Mouse (Mus musculus) CH12.LX (cell line): ENCODE data around the gene Rasa3. TPM values are rescaled to one million over a fixed set of nuclear protein-coding genes. Genes with fewer than 3 reads are reported as not detected.

Source experiments
- DNase-seq: peaks from one replicate; pipeline ENCODE4 v3.0.0-alpha.2; 2013; ENCODE audit errors: extremely low read depth
- H3K27ac ChIP-seq: 2 replicates; pipeline ENCODE4 v1.5.1; 2012; ENCODE audit warnings: low read depth, mild to moderate bottlenecking, control low read depth, moderate library complexity; ENCODE audit not compliant: insufficient read depth
- H3K27me3 ChIP-seq: replicated peaks from 2 replicates; pipeline ENCODE3; 2012; ENCODE audit warnings: inconsistent platforms
- H3K36me3 ChIP-seq, 2 experiments: replicated peaks in 1 of 2; 2 replicates each; pipeline versions ENCODE3 to v1.6.1; 2012; ENCODE audit warnings: inconsistent platforms in 1 of 2, low read length in 1 of 2, mild to moderate bottlenecking in 1 of 2, mixed read lengths in 1 of 2, moderate library complexity in 1 of 2; ENCODE audit not compliant: control insufficient read depth in 1 of 2, insufficient read depth in 1 of 2
- H3K4me1 ChIP-seq, 2 experiments: 2 replicates each; pipeline ENCODE4 v1.6.1; 2012; ENCODE audit warnings: inconsistent platforms in 1 of 2, moderate library complexity in 1 of 2; ENCODE audit not compliant: insufficient read depth in 2 of 2, control insufficient read depth in 1 of 2
- H3K4me2 ChIP-seq: 2 replicates; pipeline ENCODE4 v1.6.1; 2012; ENCODE audit warnings: low read depth, mild to moderate bottlenecking, control low read depth; ENCODE audit not compliant: poor library complexity, insufficient read depth, severe bottlenecking
- H3K4me3 ChIP-seq, 3 experiments: fragments of 150-350 bp in 1 of 3; sonication (generic) in 1 of 3; replicated peaks in 1 of 3; 2 replicates each; pipeline versions ENCODE3 to v1.5.1; 2011 to 2012; ENCODE audit warnings: low read depth in 2 of 3, low read length in 2 of 3, mild to moderate bottlenecking in 2 of 3, moderate library complexity in 2 of 3, control low read depth in 1 of 3, improper control_type of control experiment in 1 of 3, inconsistent platforms in 1 of 3, mixed read lengths in 1 of 3; ENCODE audit not compliant: poor library complexity in 1 of 3
- H3K79me2 ChIP-seq: replicated peaks from 2 replicates; pipeline ENCODE4 v1.6.1; 2012; ENCODE audit warnings: mild to moderate bottlenecking, moderate library complexity; ENCODE audit not compliant: control insufficient read depth, poor library complexity, insufficient read depth, severe bottlenecking; ENCODE audit errors: extremely low read depth
- H3K9ac ChIP-seq: 2 replicates; pipeline ENCODE4 v1.6.1; 2012; ENCODE audit warnings: low read depth, mild to moderate bottlenecking, control low read depth, moderate library complexity; ENCODE audit not compliant: insufficient read depth
- H3K9me3 ChIP-seq: replicated peaks from 2 replicates; pipeline ENCODE3; 2012; ENCODE audit warnings: low read length, inconsistent platforms, mixed read lengths
- CHD1 ChIP-seq: IDR thresholded peaks from 2 replicates; pipeline ENCODE4 v1.6.1; 2012; ENCODE audit warnings: low read depth, low read length, improper control_type of control experiment, inconsistent platforms
- CHD2 ChIP-seq: IDR thresholded peaks from 2 replicates; pipeline ENCODE4 v1.6.1; 2011; ENCODE audit warnings: low read length, improper control_type of control experiment
- E2F4 ChIP-seq: IDR thresholded peaks from 2 replicates; pipeline ENCODE4 v1.6.1; 2011; ENCODE audit warnings: low read depth, low read length, improper control_type of control experiment; ENCODE audit not compliant: insufficient replicate concordance
- EP300 ChIP-seq: IDR thresholded peaks from 2 replicates; pipeline ENCODE4 v1.6.1; 2011; ENCODE audit warnings: low read length, improper control_type of control experiment
- ETS1 ChIP-seq: conservative IDR thresholded peaks from 2 replicates; pipeline ENCODE4 v1.6.1; 2012; ENCODE audit warnings: low read depth, mild to moderate bottlenecking, inconsistent platforms, low read length, improper control_type of control experiment, moderate library complexity
- GABPA ChIP-seq: IDR thresholded peaks from 2 replicates; pipeline ENCODE4 v1.6.1; 2012; ENCODE audit warnings: low read depth, low read length, improper control_type of control experiment, inconsistent platforms; ENCODE audit not compliant: insufficient replicate concordance
- MAFK ChIP-seq: IDR thresholded peaks from 2 replicates; pipeline ENCODE4 v1.6.1; 2011; ENCODE audit warnings: low read length, improper control_type of control experiment; ENCODE audit not compliant: insufficient replicate concordance
- MAZ ChIP-seq: IDR thresholded peaks from 2 replicates; pipeline ENCODE4 v1.6.1; 2012; ENCODE audit warnings: low read depth, mild to moderate bottlenecking, inconsistent platforms, low read length, improper control_type of control experiment, moderate library complexity
- MEF2A ChIP-seq: IDR thresholded peaks from 2 replicates; pipeline ENCODE4 v1.6.1; 2014; ENCODE audit warnings: low read depth, mild to moderate bottlenecking, inconsistent platforms, low read length, improper control_type of control experiment, borderline replicate concordance
- NELFE ChIP-seq: IDR thresholded peaks from 2 replicates; pipeline ENCODE4 v1.6.1; 2011; ENCODE audit warnings: low read depth, low read length, improper control_type of control experiment
- PAX5 ChIP-seq: IDR thresholded peaks from 2 replicates; pipeline ENCODE4 v1.6.1; 2012; ENCODE audit warnings: low read length, inconsistent platforms, mixed read lengths
- POLR2A ChIP-seq: IDR thresholded peaks from 2 replicates; pipeline ENCODE4 v1.6.1; 2011; ENCODE audit warnings: low read depth, mild to moderate bottlenecking, improper control_type of control experiment, low read length
- POLR2AphosphoS2 ChIP-seq: IDR thresholded peaks from 2 replicates; pipeline ENCODE4 v1.6.1; 2011; ENCODE audit warnings: low read depth, low read length, improper control_type of control experiment
- RAD21 ChIP-seq: IDR thresholded peaks from 2 replicates; pipeline ENCODE4 v1.6.1; 2011; ENCODE audit warnings: low read depth, mild to moderate bottlenecking, low read length, improper control_type of control experiment, moderate library complexity
- RCOR1 ChIP-seq: conservative IDR thresholded peaks from 2 replicates; pipeline ENCODE4 v1.6.1; 2012; ENCODE audit warnings: low read depth, mild to moderate bottlenecking, inconsistent platforms, low read length, improper control_type of control experiment
- SIN3A ChIP-seq: IDR thresholded peaks from 2 replicates; pipeline ENCODE4 v1.6.1; 2012; ENCODE audit warnings: low read length, improper control_type of control experiment, inconsistent platforms
- SMC3 ChIP-seq: IDR thresholded peaks from 2 replicates; pipeline ENCODE4 v1.6.1; 2011; ENCODE audit warnings: low read depth, low read length, improper control_type of control experiment
- TBP ChIP-seq: conservative IDR thresholded peaks from 2 replicates; pipeline ENCODE4 v1.6.1; 2011; ENCODE audit warnings: low read depth, low read length, improper control_type of control experiment
- UBTF ChIP-seq: IDR thresholded peaks from 2 replicates; pipeline ENCODE4 v1.6.1; 2012; ENCODE audit warnings: low read depth, mild to moderate bottlenecking, inconsistent platforms, low read length, improper control_type of control experiment, moderate library complexity
- ZC3H11A ChIP-seq: IDR thresholded peaks from 2 replicates; pipeline ENCODE4 v1.6.1; 2012; ENCODE audit warnings: low read depth, mild to moderate bottlenecking, inconsistent platforms, low read length, improper control_type of control experiment
- dilution Hi-C: fragments of 300-500 bp; cut with MboI; formaldehyde crosslinking; loops from 2 replicates; pipeline ENCODE4 v1.14.3; 2020; ENCODE audit warnings: low sequenced_read_pairs; ENCODE audit not compliant: extremely low pct_unique_long_range_greater_than_20kb, extremely low pct_ligation_motif_present
- in situ Hi-C: fragments of 300-500 bp; cut with MboI; formaldehyde crosslinking; loops from 3 replicates; pipeline ENCODE4 v1.14.3; 2019; ENCODE audit warnings: low sequenced_read_pairs, low pct_ligation_motif_present, low pct_unique_long_range_greater_than_20kb, mixed read lengths
- polyA plus RNA-seq: library from polyadenylated mRNA; unstranded; fragments of >175 nt; gene quantifications from 2 replicates; pipeline ENCODE4 v1.2.1, GENCODE M21; 2012; ENCODE audit warnings: low read depth; ENCODE audit not compliant: insufficient read length
- total RNA-seq, 2 experiments: library from RNA; depleted of rRNA; stranded (reverse); fragments of 300-350 nt in 1 of 2; fragments of >200 nt in 1 of 2; gene quantifications; 2 replicates each; pipeline ENCODE4 v1.2.3; 2012 to 2014

Rasa3 gene
- total and polyA plus RNA-seq, 3 experiments = 12.8 to 28.5 (median 13.6) TPM

DNA sequence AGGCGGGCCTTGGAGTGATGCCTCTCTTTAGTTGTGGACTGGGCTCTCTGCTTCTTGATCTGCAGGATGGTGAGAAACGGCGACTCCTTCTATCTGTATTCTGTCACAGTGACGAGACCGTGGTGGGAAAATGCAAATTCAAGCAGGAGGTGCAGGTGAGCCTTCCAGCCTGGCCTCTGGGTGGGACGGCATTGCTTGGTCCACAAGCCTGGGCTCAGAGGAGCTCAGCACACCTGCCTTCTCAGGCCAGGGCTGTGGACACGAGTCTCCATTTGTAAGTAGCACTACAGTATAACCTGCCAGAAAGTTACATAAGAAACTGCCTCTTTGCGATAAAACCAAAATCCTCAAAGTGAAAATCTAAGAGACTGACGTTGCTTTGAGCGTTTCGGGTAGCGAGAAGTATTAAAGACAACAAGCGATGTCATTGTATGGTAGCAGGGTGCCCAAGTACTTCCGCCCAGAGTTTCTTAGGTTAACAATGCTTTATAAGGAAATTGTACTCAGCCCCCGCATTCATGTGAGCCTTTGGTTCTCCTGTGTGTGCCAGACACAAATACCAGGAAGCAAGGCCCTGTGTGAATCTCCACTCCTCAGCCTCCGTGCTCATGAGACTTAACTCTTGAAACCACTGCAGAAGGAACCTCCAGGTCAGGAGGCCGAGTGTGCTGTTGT, 60.4 kb downstream of the Rasa3 start:
- H3K36me3 ChIP-seq = peaks cover 16 to 46% of the 10 kb centered on the region in 2 experiments
- peaks cover 8% of the 10 kb centered on the region for H3K9me3 ChIP-seq
- H3K79me2 ChIP-seq = no peaks in the 10 kb centered on the region
- peaks cover 15 to 26% of the 10 kb centered on the region in 2 experiments for H3K4me1 ChIP-seq
- no peak overlapping the region for H3K27ac ChIP-seq
- H3K4me2 ChIP-seq = no peak overlapping the region
- H3K4me3 ChIP-seq = no peak overlapping the region
- dilution Hi-C loops = no loop called here
- TF ChIP-seq TBP (no peak), MAZ (no peak), MAFK (no peak), MEF2A (no peak), E2F4 (no peak), UBTF (no peak), SIN3A (no peak), EP300 (no peak), GABPA (no peak), CHD2 (no peak), CHD1 (no peak), PAX5 (no peak), SMC3 (no peak), POLR2A (no peak), POLR2AphosphoS2 (no peak), RAD21 (no peak), ZC3H11A (no peak), NELFE (no peak)
- no peak for DNase-seq
- in situ Hi-C loops = no loop called here
- H3K27me3 ChIP-seq = no peaks in the 10 kb centered on the region
- H3K9ac ChIP-seq = no peak overlapping the region

- Histone ChIP-seq H3K79me2 (no peaks in the 10 kb centered on the region), H3K27ac (no peak overlapping the region), H3K9me3 (peaks cover 8% of the 10 kb centered on the region), H3K27me3 (no peaks in the 10 kb centered on the region), H3K4me2 (no peak overlapping the region), H3K4me3 (no peak overlapping the region), H3K36me3 (peaks cover 20 to 54% of the 10 kb centered on the region in 2 experiments), H3K4me1 (peaks cover 17 to 29% of the 10 kb centered on the region in 2 experiments), H3K9ac (no peak overlapping the region)
- TF ChIP-seq RCOR1 (no peak), ETS1 (peak; percentile 42; the same call in 1 of the 2 replicates)
- in situ Hi-C loops (no loop called here), dilution Hi-C loops (no loop called here)
- no peak for DNase-seq
Observed at GRCm38 (mm10) chr8:13614924-13615391, 62.4 kb downstream of the Rasa3 start.
